Mouse (Mus musculus) MEL-GATA-1-ER (cell line): ENCODE data around the gene Mrpl2.

Source experiments
- DNase-seq: peaks from one replicate; pipeline ENCODE4 v3.0.0-alpha.2; 2012; ENCODE audit warnings: low read depth; ENCODE audit errors: extremely low read depth

Gene Mrpl2

DNA sequence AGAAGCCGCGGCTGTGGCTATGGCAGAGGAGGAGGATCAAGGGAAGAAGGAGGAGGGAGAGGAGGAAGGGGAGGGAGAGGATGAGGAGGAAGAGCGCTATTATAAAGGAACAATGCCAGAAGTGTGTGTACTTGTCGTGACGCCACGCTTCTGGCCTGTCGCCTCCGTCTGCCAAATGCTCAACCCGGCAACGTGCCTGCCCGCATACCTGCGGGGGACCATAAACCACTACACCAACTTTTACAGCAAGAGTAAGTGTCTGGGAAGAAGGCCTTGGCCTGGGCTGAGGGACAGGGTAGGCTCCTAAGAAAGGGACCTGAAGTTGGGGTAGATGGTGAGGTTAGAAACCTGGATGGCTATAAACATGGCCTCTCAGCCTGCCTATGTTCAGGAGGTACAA is 16.0 kb downstream of the Mrpl2 start:
- DNase-seq: no peak

DNA sequence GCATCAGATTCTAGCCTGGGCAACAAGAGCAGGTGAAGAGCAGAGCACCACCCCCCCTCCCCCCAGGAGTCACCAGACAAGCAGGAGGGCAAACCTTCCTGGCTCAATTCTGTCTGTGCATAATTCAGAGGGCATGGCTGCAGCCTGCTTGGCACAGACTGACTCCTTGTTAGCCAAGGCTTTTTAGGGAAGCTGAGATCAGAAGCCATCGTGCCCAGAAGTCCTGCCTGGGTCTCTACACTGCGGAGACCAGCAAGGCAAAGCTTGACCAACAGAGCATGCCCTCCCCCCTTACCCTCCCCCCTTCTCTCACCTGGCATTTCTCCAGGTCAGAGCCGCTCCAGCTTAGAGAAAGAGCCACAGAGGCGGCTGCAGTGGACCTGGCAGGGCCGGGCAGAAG is 16.7 kb downstream of the Mrpl2 start:
- no peak for DNase-seq

DNA sequence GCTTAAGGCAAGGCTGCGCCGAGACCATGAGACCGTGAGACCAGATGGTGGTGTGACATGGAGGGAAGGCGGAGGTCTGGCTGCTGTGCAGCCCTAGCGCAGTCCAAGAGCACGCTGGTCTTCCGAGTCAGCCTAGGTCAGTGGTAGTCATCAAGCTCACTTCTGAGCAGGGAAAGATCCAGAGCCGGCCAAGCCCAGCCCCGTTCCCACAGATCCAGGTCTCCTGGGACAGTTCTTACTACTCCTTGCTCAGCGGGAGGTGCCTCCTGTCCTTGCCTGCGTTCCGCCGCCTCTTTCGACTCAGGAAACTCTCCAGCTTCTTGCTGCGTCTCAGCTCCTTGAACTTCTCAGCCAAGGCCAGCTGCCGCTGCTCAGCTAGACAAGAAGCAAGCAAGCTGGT is 21.7 kb downstream of the Mrpl2 start:
- no peak for DNase-seq

DNA sequence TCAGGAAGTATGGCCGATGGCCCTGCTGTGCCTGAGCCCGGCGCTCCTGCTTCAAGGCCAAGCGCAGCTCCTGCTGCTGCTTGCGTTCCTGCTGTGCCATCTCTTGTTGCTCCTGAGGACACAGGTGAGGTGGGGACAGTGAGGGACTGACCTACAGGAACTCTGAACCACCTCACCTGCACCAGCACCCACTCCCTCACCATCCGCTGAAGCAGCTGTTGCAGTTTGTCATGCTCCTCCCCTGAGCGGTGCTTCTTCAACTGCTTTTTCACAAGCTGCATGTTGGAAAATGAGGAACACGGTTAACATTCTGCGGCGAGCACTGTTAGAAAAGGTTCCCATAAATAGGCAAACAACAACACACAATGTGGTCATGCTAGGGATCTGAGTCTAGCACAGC is 23.9 kb downstream of the Mrpl2 start:
- no peak for DNase-seq

DNA sequence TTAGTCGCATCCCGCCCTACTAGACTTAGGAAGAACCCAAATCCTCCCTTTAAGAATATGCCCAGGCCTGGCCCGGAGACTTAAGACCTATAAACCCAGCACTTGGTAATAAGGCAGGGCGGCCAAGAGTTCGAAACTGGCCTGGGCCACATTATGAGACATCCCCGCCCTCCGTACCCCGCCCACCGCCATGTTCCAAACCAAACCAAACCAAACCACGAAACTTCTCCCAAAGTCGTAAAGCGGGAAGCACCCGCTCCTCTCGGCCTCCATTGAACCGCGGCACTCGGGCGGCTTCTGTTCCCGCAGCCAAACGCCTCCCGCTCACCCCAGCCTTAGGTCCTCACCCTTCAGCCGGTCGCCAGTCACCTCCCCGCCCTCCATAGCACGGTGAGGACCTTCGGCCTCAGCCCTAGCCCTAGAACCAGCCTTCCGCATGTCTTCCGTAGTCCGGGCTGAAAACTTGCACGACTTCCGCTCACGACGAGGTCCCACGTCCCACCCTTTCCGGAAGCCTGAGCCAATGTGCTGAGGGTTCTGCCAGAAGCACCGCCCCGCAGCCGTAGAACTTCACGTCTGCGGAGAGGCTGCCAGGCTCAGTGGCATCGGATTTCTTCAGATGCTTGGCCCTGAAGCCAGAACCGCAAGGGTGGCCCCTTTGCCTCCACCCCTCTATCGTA is 28.0 kb downstream of the Mrpl2 start, which contains the start of gene Rrp36:
Rrp36 (minus strand) TSS at position 503 of the 680 bp plus-strand sequence.
- DNase-seq: peak; percentile 90

DNA sequence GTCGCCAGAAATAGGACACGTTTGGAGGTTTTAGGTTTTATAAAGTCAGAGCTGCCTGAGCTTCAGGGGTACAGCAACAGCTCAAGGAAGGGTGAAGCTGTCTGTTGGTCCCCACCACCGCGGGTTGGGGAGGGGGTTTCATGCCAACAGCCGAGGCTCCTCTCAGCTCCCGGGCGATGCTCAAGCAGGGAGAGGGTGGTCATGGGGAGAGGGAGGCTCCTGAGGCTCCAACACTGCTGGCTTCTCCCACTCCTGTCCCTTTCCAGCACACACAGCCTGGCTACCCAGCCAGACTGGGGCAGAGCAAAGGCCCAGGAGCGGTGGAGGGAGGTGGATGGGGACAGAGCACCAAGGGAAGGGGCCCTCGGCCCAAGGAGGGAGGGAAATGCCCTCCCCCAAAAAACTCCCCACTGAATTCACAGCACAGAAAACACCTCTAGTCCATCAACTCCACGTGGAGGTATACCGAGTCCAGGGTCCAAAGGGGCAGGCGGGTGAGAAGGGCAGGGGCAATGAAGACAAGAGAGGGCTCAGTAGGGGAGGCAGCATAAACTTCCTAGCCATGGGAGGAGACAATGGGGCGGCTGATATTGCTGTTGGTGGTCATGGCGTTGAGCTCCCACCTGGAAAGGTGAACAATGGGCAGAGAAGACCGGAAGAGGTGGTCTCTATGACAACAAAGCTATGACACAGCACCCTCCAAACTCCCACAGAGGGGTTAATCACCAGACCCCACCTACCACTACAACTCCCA is 28.7 kb downstream of the Mrpl2 start:
- no peak for DNase-seq

DNA sequence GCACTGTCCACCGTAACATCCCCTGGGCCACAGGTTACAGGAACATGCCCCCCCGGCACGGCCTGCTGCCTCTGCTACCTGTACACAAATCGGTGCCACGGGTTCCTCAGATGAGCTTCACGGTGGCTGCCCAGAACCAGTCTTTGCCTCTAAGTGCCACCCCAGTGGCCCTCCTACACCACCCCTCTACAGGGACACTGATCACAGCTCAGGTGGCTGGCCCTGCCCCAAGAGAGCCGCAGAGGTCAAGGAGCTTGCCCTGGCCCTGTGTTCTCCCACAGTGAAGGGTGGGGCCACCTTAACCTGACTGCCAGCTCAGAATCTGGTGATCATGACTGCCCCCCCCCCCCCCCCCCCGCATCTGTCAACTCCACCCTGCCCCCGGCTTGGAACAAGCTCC is 32.4 kb downstream of the Mrpl2 start, which contains the start of gene Mea1:
Mea1 (plus strand) TSS at position 378 of the 400 bp plus-strand sequence.
- DNase-seq: no peak

DNA sequence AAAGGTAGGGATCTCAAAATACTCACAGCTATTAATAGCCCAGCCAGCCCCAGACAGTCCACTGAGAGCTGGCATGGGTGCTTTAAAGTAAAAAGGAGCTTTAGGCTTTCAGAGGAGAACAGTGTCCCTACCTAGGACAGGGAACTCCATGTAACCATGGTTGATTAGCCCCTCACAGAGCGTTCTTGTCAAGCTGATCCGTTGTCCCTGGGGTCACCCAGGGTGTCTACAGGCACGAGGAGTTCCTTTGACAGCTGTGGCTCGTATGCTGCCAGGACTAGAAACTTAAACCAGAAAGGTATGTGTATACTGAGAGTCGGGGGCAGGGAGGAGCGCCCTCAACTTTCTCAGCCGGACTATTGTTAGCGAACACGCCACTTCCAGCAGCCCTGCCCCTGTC is 32.9 kb downstream of the Mrpl2 start:
- DNase-seq: no peak

DNA sequence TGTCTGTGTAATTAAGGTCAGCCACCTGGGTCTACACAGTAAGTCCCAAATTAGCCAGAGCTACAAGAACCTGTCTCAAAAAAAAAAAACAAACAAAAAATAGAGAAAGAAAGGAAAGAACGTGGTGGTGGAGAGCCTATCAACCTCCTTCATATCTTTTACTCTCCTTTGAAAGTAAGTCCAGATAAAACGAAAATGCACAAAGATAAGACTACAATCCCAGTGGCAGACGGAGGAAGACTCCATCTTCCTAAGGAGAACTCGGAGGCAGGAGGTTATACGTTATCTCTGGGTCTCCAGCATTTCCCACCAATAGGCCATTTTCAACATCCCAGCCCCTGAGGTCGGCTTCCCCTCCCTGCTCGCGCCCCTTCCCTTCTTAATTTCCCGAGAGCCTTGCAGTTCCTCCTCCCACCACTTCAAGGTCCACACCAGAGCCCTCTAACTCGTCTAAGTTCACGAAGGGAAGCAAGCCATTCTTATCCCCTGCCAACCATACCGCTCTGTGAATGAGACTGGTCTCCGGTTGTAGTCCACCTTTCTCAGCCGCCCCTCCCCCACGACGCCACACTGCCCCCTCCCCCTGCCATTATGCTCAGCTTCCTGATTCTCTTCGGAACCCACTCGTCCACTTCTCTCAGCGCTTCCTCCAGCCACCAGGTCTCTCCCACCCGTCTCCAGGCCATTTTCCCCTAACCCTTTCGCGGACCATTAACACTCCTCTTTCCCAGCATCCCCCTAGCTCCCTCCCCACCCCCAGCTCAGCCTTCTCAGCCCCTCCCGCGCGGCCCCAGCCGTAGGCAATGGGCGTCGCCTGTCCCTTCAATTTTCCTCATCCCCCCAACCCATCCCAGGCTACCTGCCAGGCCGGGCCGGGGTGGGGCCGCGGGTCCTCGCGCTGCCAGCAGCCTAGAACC is 34.1 kb downstream of the Mrpl2 start:
- DNase-seq: peak; percentile 44

DNA sequence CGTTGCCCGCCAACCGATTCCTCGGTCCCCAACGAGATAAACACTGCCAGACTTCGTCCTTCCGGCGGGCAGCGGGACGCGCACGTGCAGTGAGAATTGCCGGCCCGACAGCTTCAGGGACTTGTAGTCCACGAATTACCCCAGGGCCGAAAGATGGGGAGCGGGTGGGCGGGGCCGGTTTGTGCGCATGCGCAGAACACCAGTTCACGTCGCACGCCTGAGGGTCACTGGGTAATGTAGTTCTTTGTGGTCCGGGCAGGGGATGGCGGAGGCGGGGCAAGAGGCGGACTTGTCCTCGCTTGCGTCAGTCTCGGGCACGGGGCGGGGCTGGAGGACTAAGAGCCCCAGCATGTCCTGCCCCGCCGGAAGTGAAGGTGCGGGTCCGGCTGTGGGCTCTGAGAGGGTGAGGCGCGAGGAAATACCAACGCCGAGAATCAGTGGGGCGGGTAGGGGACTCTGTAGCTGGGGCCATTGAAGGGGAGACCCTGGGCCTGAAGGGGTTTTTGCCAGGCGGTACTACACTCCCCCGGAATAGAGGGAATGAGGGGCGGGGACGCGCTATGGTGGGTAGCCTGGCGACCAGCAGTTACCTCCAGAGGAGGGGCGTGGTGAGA is 34.8 kb downstream of the Mrpl2 start, which contains the start of gene Klhdc3:
Klhdc3 (minus strand) TSS at position 155 of the 614 bp plus-strand sequence.
- peak; percentile 95 for DNase-seq

DNA sequence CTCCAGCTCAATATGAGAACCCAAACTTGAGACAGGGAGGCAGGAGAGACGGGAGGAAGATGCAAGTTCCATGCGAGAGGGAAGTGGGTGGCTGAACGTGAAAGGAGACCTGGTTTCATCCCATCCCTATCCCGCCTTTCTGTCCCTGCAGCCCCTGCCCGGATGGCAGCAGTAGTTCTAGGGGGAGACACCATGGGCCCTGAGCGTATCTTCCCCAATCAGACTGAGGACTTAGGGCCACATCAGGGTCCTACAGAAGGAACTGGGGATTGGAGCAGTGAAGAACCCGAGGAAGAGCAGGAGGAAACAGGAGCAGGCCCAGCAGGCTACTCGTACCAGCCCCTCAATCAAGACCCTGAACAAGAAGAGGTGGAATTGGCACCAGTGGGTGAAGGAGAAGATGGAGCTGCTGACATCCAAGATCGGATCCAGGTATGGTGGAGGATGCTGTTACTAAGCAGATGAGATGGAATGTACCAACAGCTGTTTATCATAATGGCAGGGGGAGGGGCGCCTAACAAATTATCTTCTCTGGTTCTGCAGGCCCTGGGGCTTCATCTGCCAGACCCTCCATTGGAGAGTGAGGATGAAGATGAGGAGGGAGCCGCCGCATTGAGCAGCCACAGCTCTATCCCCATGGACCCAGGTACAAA is 35.6 kb downstream of the Mrpl2 start:
- DNase-seq: peak; percentile 4

DNA sequence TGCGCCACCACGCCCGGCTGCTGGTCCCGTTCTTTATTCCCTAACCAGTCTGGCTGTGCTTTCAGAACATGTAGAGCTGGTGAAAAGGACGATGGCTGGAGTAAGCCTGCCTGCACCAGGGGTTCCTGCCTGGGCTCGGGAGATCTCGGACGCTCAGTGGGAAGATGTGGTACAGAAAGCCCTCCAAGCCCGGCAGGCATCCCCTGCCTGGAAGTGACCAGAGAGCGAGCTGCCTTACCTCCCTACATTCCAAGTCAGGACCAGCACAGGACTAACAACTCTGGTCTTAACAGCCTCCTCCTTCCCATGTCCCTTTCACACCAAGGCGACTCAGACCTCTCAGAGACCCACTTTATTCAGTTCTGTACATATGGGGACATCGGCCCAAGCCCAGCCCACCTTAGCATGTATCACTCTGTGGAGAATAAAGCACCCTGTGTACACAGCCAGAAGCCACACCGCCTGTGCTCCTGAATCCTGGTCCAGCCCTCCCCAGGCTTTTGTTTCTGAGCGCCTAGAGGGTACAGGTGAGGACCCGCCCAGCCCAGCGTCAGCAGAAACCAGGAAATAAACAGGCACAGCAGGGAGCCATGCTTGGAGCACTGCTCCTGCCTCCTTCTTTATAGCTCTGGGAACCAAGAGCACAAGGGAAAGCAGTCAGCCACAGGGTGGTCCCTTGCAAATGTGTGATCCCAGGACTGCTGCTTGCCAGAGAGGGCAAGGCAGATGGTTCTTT is 36.8 kb downstream of the Mrpl2 start:
- no peak for DNase-seq

DNA sequence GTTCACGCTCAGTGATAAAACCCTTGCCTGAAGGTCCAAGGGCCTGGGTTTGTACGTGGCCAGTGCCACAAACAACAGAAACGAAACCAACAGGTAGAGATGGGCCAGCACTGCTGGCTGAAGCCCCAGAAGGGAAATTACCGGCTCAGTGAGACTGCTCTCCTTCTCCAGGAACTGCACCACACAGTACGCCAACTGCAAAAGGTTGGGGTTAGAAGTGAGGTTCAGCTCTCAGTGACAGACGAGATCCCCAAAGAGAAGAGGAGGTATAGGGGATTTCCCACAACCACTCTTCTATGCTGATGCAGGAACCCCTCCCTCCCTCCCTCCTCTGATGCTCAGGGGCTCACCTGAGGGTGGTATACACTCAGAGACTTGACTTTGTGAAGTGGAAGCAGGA is 39.9 kb downstream of the Mrpl2 start:
- no peak for DNase-seq

DNA sequence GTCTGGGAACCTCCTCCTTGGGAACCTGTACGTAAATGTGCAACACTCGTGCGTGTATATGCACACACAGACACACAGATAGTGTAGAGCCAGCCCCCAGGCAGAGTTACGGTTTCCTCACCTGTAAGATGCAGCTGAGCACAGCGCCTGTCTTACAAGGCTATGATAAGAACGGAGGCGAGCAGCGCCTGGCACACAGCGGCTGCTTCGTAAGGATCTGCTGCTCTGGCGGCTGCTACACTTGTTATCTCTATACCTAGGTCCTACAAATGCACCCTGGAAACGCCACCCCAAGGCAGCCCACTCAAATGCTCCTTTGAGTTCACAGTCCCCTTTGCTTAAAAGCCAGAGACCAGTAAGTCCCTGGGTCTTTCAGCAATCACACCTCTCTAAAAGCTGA is 44.6 kb downstream of the Mrpl2 start:
- no peak for DNase-seq

DNA sequence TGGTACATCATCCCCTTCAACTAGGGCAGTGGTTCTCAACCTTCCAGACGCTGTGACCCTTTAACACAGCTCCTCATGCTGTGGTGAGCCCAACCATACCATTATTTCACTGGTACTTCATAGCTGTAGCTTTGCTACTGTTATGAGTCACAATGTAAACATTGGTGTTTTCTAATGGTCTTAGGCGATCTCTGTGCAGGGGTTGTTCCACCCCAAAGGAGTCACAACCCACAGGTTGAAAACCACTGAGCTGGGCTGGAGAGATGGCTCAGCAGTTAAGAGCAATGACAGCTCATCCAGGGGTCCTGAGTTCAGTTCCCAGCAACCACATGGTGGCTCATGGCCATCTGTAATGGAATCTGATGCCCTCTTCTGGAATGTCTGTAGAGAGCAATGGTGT is 45.4 kb downstream of the Mrpl2 start:
- no peak for DNase-seq

DNA sequence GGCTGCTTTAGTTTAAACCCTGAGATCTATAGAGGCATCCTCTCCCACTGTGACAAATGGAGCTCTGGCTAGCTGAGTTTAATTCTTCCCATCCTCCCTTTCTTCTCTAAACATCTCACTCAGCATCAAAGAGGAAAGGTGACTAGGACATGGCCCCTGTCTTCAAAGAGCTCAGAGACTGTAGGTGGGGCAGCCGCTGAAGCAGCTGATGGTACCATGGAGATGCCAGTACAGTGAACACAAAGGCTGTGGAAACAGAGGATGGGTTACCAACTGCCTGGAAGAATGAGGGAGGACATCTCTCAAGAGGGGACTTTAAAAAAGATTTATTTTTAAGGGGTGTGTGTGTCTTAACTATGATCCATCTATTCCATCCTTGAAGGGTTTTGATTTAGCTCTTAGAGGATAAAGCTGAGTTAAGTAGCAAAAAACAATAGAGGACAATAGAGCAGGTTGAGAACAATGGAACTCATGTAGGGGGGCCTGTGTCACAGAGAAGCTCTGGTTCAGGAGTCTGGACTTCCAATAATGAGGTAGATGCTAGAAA is 48.6 kb downstream of the Mrpl2 start:
- DNase-seq: no peak

DNA sequence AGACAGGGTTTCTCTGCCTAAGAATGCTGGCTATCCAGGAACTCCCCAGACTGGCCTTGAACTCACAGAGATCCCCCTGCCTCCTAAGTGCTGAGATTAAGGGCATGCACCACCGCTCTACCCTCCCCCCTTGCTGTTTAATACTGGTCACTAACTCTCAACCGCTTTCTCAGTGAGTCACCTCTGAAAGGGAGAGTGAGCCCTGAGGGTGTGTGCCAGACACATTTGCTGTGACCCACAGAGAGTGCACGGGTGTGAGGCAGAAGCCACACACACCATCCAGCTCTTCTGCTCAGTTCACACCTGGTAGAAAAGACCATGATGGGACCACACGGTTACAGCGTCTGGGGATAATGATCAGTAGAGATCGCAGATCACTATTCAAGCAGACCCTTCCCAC is 52.5 kb downstream of the Mrpl2 start:
- DNase-seq: no peak

DNA sequence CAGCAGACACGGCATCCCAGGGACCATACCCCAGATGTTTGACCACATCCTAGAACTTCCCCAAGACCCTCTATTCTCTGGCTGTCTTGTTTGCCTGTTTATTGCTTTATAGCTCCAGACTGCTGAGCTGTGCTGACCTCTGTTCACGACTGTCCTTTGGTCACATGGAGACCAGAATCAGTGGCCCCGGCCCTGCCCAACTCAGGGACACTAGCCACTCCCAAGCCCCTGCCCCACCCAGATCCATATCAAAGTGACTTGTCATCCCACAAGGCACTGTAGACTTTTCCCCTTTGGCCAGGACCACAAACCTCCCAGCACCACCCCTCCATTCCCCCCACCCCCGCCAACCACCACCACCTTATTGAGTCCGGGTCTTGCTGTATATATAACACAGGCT is 53.2 kb downstream of the Mrpl2 start:
- no peak for DNase-seq
